Mouse (Mus musculus): ENCODE measurements at regions not wholly inside any gene's neighbourhood (a gene's known extent, or its start where the extent isn't known, plus 50 kb on each side); places are given as distances from the start of the nearest gene placed in this dataset.
A peak's percentile ranks its signal among the peaks of the same experiment; 100 is the strongest.

GRCm38 (mm10) chr12:77541826-77542225, 303.9 kb downstream of the Fut8 start:
- Histone ChIP-seq H3K27ac (ENCODE audit: insufficient read depth, low read depth, low read length) (no peak overlapping the region), H3K36me3 (ENCODE audit: control insufficient read depth, insufficient read depth, low read length) (no peaks in the 10 kb centered on the region), H3K4me3 (ENCODE audit: insufficient read depth, low read depth, low read length) (no peak overlapping the region), H3K4me1 (ENCODE audit: control insufficient read depth, insufficient read depth, low read length) (no peaks in the 10 kb centered on the region), H3K27me3 (replicated peaks; ENCODE audit: control insufficient read depth, insufficient read depth, low read length) (no peaks in the 10 kb centered on the region; the same call in 1 of the 2 replicates)
- TF ChIP-seq POLR2A (IDR thresholded peaks at IDR 0.05; ENCODE audit: low read depth, low read length) (no peak), CTCF (conservative IDR thresholded peaks at IDR 0.05; ENCODE audit: insufficient read depth, insufficient read length, low read depth, low read length) (no peak)
- WGBS = 83% methylated on average over 4 of the region's 4 CpGs
- no peak for DNase-seq

GRCm38 (mm10) chr12:77543651-77544050, 305.7 kb downstream of the Fut8 start:
- 83% methylated on average over 6 of the region's 6 CpGs for WGBS
- H3K36me3 ChIP-seq (ENCODE audit: control insufficient read depth, insufficient read depth, low read length) = no peaks in the 10 kb centered on the region
- H3K27me3 ChIP-seq (replicated peaks; ENCODE audit: control insufficient read depth, insufficient read depth, low read length) = no peaks in the 10 kb centered on the region; the same call in 1 of the 2 replicates
- no peak overlapping the region for H3K27ac ChIP-seq (ENCODE audit: insufficient read depth, low read depth, low read length)
- no peak for DNase-seq
- TF ChIP-seq CTCF (conservative IDR thresholded peaks at IDR 0.05; ENCODE audit: insufficient read depth, insufficient read length, low read depth, low read length) = no peak
- no peak for TF ChIP-seq POLR2A (IDR thresholded peaks at IDR 0.05; ENCODE audit: low read depth, low read length)
- H3K4me1 ChIP-seq (ENCODE audit: control insufficient read depth, insufficient read depth, low read length) = no peaks in the 10 kb centered on the region
- no peak overlapping the region for H3K4me3 ChIP-seq (ENCODE audit: insufficient read depth, low read depth, low read length)

GRCm38 (mm10) chr12:77546165-77546564, 308.2 kb downstream of the Fut8 start:
- no peak for DNase-seq
- 84% methylated on average over 2 of the region's 2 CpGs for WGBS

GRCm38 (mm10) chr12:77568286-77568685, 330.4 kb downstream of the Fut8 start:
- H3K27me3 ChIP-seq (replicated peaks; ENCODE audit: control insufficient read depth, insufficient read depth, low read length) = no peaks in the 10 kb centered on the region
- no peak overlapping the region for H3K27ac ChIP-seq (ENCODE audit: insufficient read depth, low read depth, low read length)
- 4% methylated on average over 3 of the region's 3 CpGs for WGBS
- no peak overlapping the region for H3K4me3 ChIP-seq (ENCODE audit: insufficient read depth, low read depth, low read length)
- TF ChIP-seq CTCF (conservative IDR thresholded peaks at IDR 0.05; ENCODE audit: insufficient read depth, insufficient read length, low read depth, low read length) (peak; percentile 73), POLR2A (IDR thresholded peaks at IDR 0.05; ENCODE audit: low read depth, low read length) (no peak)
- peak; percentile 40 for DNase-seq
- no peaks in the 10 kb centered on the region for H3K4me1 ChIP-seq (ENCODE audit: control insufficient read depth, insufficient read depth, low read length)
- H3K36me3 ChIP-seq (ENCODE audit: control insufficient read depth, insufficient read depth, low read length) = no peaks in the 10 kb centered on the region

More at GRCm38 (mm10) chr12:77546165-77546564, 308.2 kb downstream of the Fut8 start:
- H3K27me3 ChIP-seq (replicated peaks; ENCODE audit: control insufficient read depth, insufficient read depth, low read length) = no peaks in the 10 kb centered on the region; the same call in 1 of the 2 replicates
- H3K36me3 ChIP-seq (ENCODE audit: control insufficient read depth, insufficient read depth, low read length) = no peaks in the 10 kb centered on the region
- TF ChIP-seq POLR2A (IDR thresholded peaks at IDR 0.05; ENCODE audit: low read depth, low read length) (no peak), CTCF (conservative IDR thresholded peaks at IDR 0.05; ENCODE audit: insufficient read depth, insufficient read length, low read depth, low read length) (no peak)
- H3K4me3 ChIP-seq (ENCODE audit: insufficient read depth, low read depth, low read length) = no peak overlapping the region
- no peaks in the 10 kb centered on the region for H3K4me1 ChIP-seq (ENCODE audit: control insufficient read depth, insufficient read depth, low read length)
- H3K27ac ChIP-seq (ENCODE audit: insufficient read depth, low read depth, low read length) = no peak overlapping the region

GRCm38 (mm10) chr12:77570501-77570900, 332.6 kb downstream of the Fut8 start:
- H3K27ac ChIP-seq (ENCODE audit: insufficient read depth, low read depth, low read length) = no peak overlapping the region
- TF ChIP-seq CTCF (conservative IDR thresholded peaks at IDR 0.05; ENCODE audit: insufficient read depth, insufficient read length, low read depth, low read length) (no peak; the same call in 1 of the 2 replicates), POLR2A (IDR thresholded peaks at IDR 0.05; ENCODE audit: low read depth, low read length) (no peak)
- DNase-seq = peak; percentile 3
- no peak overlapping the region for H3K4me3 ChIP-seq (ENCODE audit: insufficient read depth, low read depth, low read length)
- WGBS = 85% methylated on average over 3 of the region's 3 CpGs
- H3K36me3 ChIP-seq (ENCODE audit: control insufficient read depth, insufficient read depth, low read length) = no peaks in the 10 kb centered on the region
- H3K4me1 ChIP-seq (ENCODE audit: control insufficient read depth, insufficient read depth, low read length) = no peaks in the 10 kb centered on the region
- H3K27me3 ChIP-seq (replicated peaks; ENCODE audit: control insufficient read depth, insufficient read depth, low read length) = no peaks in the 10 kb centered on the region

GRCm38 (mm10) chr12:77571071-77571470, 333.1 kb downstream of the Fut8 start:
- DNase-seq = no peak
- Histone ChIP-seq H3K4me1 (ENCODE audit: control insufficient read depth, insufficient read depth, low read length) (no peaks in the 10 kb centered on the region), H3K27ac (ENCODE audit: insufficient read depth, low read depth, low read length) (no peak overlapping the region), H3K4me3 (ENCODE audit: insufficient read depth, low read depth, low read length) (no peak overlapping the region), H3K36me3 (ENCODE audit: control insufficient read depth, insufficient read depth, low read length) (no peaks in the 10 kb centered on the region), H3K27me3 (replicated peaks; ENCODE audit: control insufficient read depth, insufficient read depth, low read length) (no peaks in the 10 kb centered on the region)
- WGBS = 65% methylated on average over 5 of the region's 5 CpGs
- TF ChIP-seq CTCF (conservative IDR thresholded peaks at IDR 0.05; ENCODE audit: insufficient read depth, insufficient read length, low read depth, low read length) = no peak
- no peak for TF ChIP-seq POLR2A (IDR thresholded peaks at IDR 0.05; ENCODE audit: low read depth, low read length)

GRCm38 (mm10) chr12:77575046-77575445, 337.1 kb downstream of the Fut8 start:
- TF ChIP-seq POLR2A (IDR thresholded peaks at IDR 0.05; ENCODE audit: low read depth, low read length) = no peak
- TF ChIP-seq CTCF (conservative IDR thresholded peaks at IDR 0.05; ENCODE audit: insufficient read depth, insufficient read length, low read depth, low read length) = no peak
- no peak overlapping the region for H3K4me3 ChIP-seq (ENCODE audit: insufficient read depth, low read depth, low read length)
- 72% methylated on average over 3 of the region's 3 CpGs for WGBS
- no peaks in the 10 kb centered on the region for H3K36me3 ChIP-seq (ENCODE audit: control insufficient read depth, insufficient read depth, low read length)
- no peak for DNase-seq
- H3K27me3 ChIP-seq (replicated peaks; ENCODE audit: control insufficient read depth, insufficient read depth, low read length) = no peaks in the 10 kb centered on the region
- no peaks in the 10 kb centered on the region for H3K4me1 ChIP-seq (ENCODE audit: control insufficient read depth, insufficient read depth, low read length)
- no peak overlapping the region for H3K27ac ChIP-seq (ENCODE audit: insufficient read depth, low read depth, low read length)
